Mouse (Mus musculus): ENCODE measurements around the gene Hoxb4. TPM values are rescaled to one million over a fixed set of nuclear protein-coding genes. Genes with fewer than 3 reads are reported as not detected.

Gene Hoxb4
- polyA plus RNA-seq, 1 experiment from 2014 or later = 5.1 TPM

- H3K9me3 ChIP-seq (ENCODE audit: control insufficient read depth, low read length) = no peaks in the 10 kb centered on the region
- peak overlapping the region; percentile 79 for H3K4me2 ChIP-seq (replicated peaks; ENCODE audit: low read depth, low read length)
- H3K36me3 ChIP-seq (ENCODE audit: control insufficient read depth, insufficient read depth, low read length) = no peaks in the 10 kb centered on the region
- WGBS = under 1% methylated on average over 40 of the region's 40 CpGs
- peaks cover 5% of the 10 kb centered on the region; the same call in 1 of the 2 replicates for H3K4me1 ChIP-seq (replicated peaks; ENCODE audit: control insufficient read depth, insufficient read depth, low read length)
- peaks cover 73% of the 10 kb centered on the region for H3K27me3 ChIP-seq (ENCODE audit: control insufficient read depth, insufficient read depth, low read length)
- peak overlapping the region; percentile 93 for H3K9ac ChIP-seq (ENCODE audit: low read depth, low read length)
- H3K4me3 ChIP-seq (ENCODE audit: low read depth, low read length) = peak overlapping the region; percentile 56
- no peak for DNase-seq (ENCODE audit: low spot score)
- no peak for ATAC-seq (ENCODE audit: low FRiP score)
- peak overlapping the region; percentile 98 for H3K27ac ChIP-seq (ENCODE audit: low read depth, low read length)
Observed at GRCm38 (mm10) chr11:96341701-96342575, 23.9 kb downstream of the Hoxb4 start.

GRCm38 (mm10) chr11:96342576-96342930 is 24.5 kb downstream of the Hoxb4 start:
- 2% methylated on average over 4 of the region's 4 CpGs for WGBS
- DNase-seq (ENCODE audit: low spot score) (no peak), ATAC-seq (ENCODE audit: low FRiP score) (no peak)
- H3K27me3 ChIP-seq (ENCODE audit: control insufficient read depth, insufficient read depth, low read length) = peaks cover 73% of the 10 kb centered on the region
- H3K4me2 ChIP-seq (replicated peaks; ENCODE audit: low read depth, low read length) = peak overlapping the region; percentile 79
- H3K36me3 ChIP-seq (ENCODE audit: control insufficient read depth, insufficient read depth, low read length) = no peaks in the 10 kb centered on the region
- no peaks in the 10 kb centered on the region for H3K9me3 ChIP-seq (ENCODE audit: control insufficient read depth, low read length)
- H3K27ac ChIP-seq (ENCODE audit: low read depth, low read length) = peak overlapping the region; percentile 98
- peak overlapping the region; percentile 93 for H3K9ac ChIP-seq (ENCODE audit: low read depth, low read length)
- peaks cover 5% of the 10 kb centered on the region; the same call in 1 of the 2 replicates for H3K4me1 ChIP-seq (replicated peaks; ENCODE audit: control insufficient read depth, insufficient read depth, low read length)
- peak overlapping the region; percentile 56 for H3K4me3 ChIP-seq (ENCODE audit: low read depth, low read length)

GRCm38 (mm10) chr11:96343206-96343745 is 25.2 kb downstream of the Hoxb4 start:
- peak overlapping the region; percentile 93 for H3K9ac ChIP-seq (ENCODE audit: low read depth, low read length)

GRCm38 (mm10) chr11:96344061-96344877 is 26.2 kb downstream of the Hoxb4 start:
- no peaks in the 10 kb centered on the region for H3K36me3 ChIP-seq (ENCODE audit: control insufficient read depth, insufficient read depth, low read length)
- H3K27me3 ChIP-seq (ENCODE audit: control insufficient read depth, insufficient read depth, low read length) = peaks cover 65% of the 10 kb centered on the region
- H3K4me3 ChIP-seq (ENCODE audit: low read depth, low read length) = peak overlapping the region; percentile 56
- WGBS = 3% methylated on average over 36 of the region's 40 CpGs
- peak overlapping the region; percentile 93 for H3K9ac ChIP-seq (ENCODE audit: low read depth, low read length)
- H3K4me1 ChIP-seq (replicated peaks; ENCODE audit: control insufficient read depth, insufficient read depth, low read length) = peaks cover 5% of the 10 kb centered on the region; the same call in 1 of the 2 replicates
- DNase-seq (ENCODE audit: low spot score) (peak; percentile 75), ATAC-seq (ENCODE audit: low FRiP score) (peak; percentile 43; the same call in 1 of the 2 replicates)
- H3K27ac ChIP-seq (ENCODE audit: low read depth, low read length) = peak overlapping the region; percentile 98
- H3K9me3 ChIP-seq (ENCODE audit: control insufficient read depth, low read length) = no peaks in the 10 kb centered on the region
- peak overlapping the region; percentile 79 for H3K4me2 ChIP-seq (replicated peaks; ENCODE audit: low read depth, low read length)

More at GRCm38 (mm10) chr11:96343206-96343745, 25.2 kb downstream of the Hoxb4 start:
- Histone ChIP-seq H3K9me3 (ENCODE audit: control insufficient read depth, low read length) (no peaks in the 10 kb centered on the region), H3K27me3 (ENCODE audit: control insufficient read depth, insufficient read depth, low read length) (peaks cover 71% of the 10 kb centered on the region), H3K4me2 (replicated peaks; ENCODE audit: low read depth, low read length) (peak overlapping the region; percentile 79), H3K4me3 (ENCODE audit: low read depth, low read length) (peak overlapping the region; percentile 56), H3K27ac (ENCODE audit: low read depth, low read length) (peak overlapping the region; percentile 98), H3K36me3 (ENCODE audit: control insufficient read depth, insufficient read depth, low read length) (no peaks in the 10 kb centered on the region), H3K4me1 (replicated peaks; ENCODE audit: control insufficient read depth, insufficient read depth, low read length) (peaks cover 5% of the 10 kb centered on the region; the same call in 1 of the 2 replicates)
- no peak for ATAC-seq (ENCODE audit: low FRiP score)
- no peak for DNase-seq (ENCODE audit: low spot score)
- 5% methylated on average over 2 of the region's 2 CpGs for WGBS

- Histone ChIP-seq H3K4me1 (replicated peaks; ENCODE audit: control insufficient read depth, insufficient read depth, low read length) (peaks cover 5% of the 10 kb centered on the region; the same call in 1 of the 2 replicates), H3K9me3 (ENCODE audit: control insufficient read depth, low read length) (no peaks in the 10 kb centered on the region), H3K4me2 (replicated peaks; ENCODE audit: low read depth, low read length) (peak overlapping the region; percentile 79), H3K27me3 (ENCODE audit: control insufficient read depth, insufficient read depth, low read length) (peaks cover 65% of the 10 kb centered on the region), H3K36me3 (ENCODE audit: control insufficient read depth, insufficient read depth, low read length) (no peaks in the 10 kb centered on the region), H3K4me3 (ENCODE audit: low read depth, low read length) (peak overlapping the region; percentile 56), H3K9ac (ENCODE audit: low read depth, low read length) (peak overlapping the region; percentile 93), H3K27ac (ENCODE audit: low read depth, low read length) (peak overlapping the region; percentile 98)
- WGBS = 6% methylated on average over 5 of the region's 6 CpGs
- no peak for ATAC-seq (ENCODE audit: low FRiP score)
- no peak for DNase-seq (ENCODE audit: low spot score)
Observed at GRCm38 (mm10) chr11:96344878-96345159, 26.8 kb downstream of the Hoxb4 start.

- ATAC-seq (ENCODE audit: low FRiP score) = no peak
- H3K27me3 ChIP-seq (ENCODE audit: control insufficient read depth, insufficient read depth, low read length) = peaks cover 66% of the 10 kb centered on the region
Observed at GRCm38 (mm10) chr11:96345220-96345892, 27.3 kb downstream of the Hoxb4 start.

GRCm38 (mm10) chr11:96345893-96346806 is 28.1 kb downstream of the Hoxb4 start:
- Histone ChIP-seq H3K4me3 (ENCODE audit: low read depth, low read length) (peak overlapping the region; percentile 56), H3K27ac (ENCODE audit: low read depth, low read length) (peak overlapping the region; percentile 98), H3K27me3 (ENCODE audit: control insufficient read depth, insufficient read depth, low read length) (peaks cover 71% of the 10 kb centered on the region), H3K9me3 (ENCODE audit: control insufficient read depth, low read length) (no peaks in the 10 kb centered on the region), H3K4me1 (replicated peaks; ENCODE audit: control insufficient read depth, insufficient read depth, low read length) (peaks cover 9% of the 10 kb centered on the region; the same call in 1 of the 2 replicates), H3K36me3 (ENCODE audit: control insufficient read depth, insufficient read depth, low read length) (no peaks in the 10 kb centered on the region), H3K4me2 (replicated peaks; ENCODE audit: low read depth, low read length) (peak overlapping the region; percentile 79), H3K9ac (ENCODE audit: low read depth, low read length) (peak overlapping the region; percentile 93)
- 2% methylated on average over 45 of the region's 45 CpGs for WGBS
- ATAC-seq (ENCODE audit: low FRiP score) = no peak
- peak; percentile 70 for DNase-seq (ENCODE audit: low spot score)

More at GRCm38 (mm10) chr11:96345220-96345892, 27.3 kb downstream of the Hoxb4 start:
- H3K4me2 ChIP-seq (replicated peaks; ENCODE audit: low read depth, low read length) = peak overlapping the region; percentile 79
- peak overlapping the region; percentile 98 for H3K27ac ChIP-seq (ENCODE audit: low read depth, low read length)
- H3K36me3 ChIP-seq (ENCODE audit: control insufficient read depth, insufficient read depth, low read length) = no peaks in the 10 kb centered on the region
- H3K4me1 ChIP-seq (replicated peaks; ENCODE audit: control insufficient read depth, insufficient read depth, low read length) = peaks cover 8% of the 10 kb centered on the region; the same call in 1 of the 2 replicates
- peak; percentile 62 for DNase-seq (ENCODE audit: low spot score)
- H3K9me3 ChIP-seq (ENCODE audit: control insufficient read depth, low read length) = no peaks in the 10 kb centered on the region
- peak overlapping the region; percentile 56 for H3K4me3 ChIP-seq (ENCODE audit: low read depth, low read length)
- H3K9ac ChIP-seq (ENCODE audit: low read depth, low read length) = peak overlapping the region; percentile 93
- 2% methylated on average over 42 of the region's 56 CpGs for WGBS

Measured in hindbrain, embryonic 11.5 days (tissue).